Mouse (Mus musculus): ENCODE data around the gene Preb. TPM values are rescaled to one million over a fixed set of nuclear protein-coding genes. Genes with fewer than 3 reads are reported as not detected.

Gene Preb
- polyA plus RNA-seq, 1 experiment = 78.2 TPM

DNA sequence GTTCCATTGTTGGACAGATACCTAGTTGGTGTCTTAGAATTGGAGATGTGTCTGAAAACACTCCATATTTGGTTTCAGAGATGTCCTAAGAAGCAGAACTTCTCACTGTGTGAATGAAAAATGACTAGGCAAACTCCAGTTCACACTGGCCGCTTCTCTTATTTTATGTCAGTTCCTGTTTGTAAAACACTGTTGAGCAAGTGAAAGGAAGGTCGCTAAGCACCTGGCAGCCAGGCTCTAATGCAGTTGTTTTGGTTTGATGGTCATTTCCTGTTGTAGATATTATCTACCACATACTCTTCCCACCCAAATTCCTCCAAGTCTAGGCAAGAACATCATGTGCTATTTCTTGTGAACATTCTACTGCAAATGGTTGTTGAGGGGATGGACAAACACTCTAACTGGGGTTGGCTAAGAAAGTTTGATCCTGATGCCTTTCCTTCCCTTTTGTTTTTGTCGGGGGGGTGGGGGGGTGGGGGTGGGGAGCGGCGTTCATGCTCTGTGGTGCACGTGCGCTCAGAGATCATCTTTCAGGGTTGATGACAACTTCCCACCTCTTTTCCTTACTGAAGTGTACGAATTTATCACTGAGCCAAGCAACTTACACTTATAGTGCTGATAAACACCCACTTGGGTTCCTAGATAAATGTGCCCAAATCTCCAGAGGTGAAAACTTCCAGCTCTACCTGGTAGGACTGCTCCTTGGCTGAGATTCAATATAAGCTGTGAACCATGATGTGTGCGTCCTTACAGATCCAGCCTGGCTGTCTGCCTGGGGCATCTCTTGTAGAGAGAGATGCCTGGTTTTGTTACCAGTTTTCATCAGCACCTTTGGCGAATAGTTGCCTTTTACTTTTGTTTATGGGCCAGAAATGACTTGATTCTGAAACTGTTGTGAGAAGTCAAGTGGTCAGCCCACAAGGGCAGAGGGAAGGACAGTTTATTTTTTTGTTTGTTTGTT is 1.7 kb upstream of the Preb start:
- TF ChIP-seq GATA1 (IDR thresholded peaks at IDR 0.05; ENCODE audit: low read length) = no peak

GRCm38 (mm10) chr5:30960814-30961213 is 653 bp upstream of the Preb start:
- TF ChIP-seq GATA1 (IDR thresholded peaks at IDR 0.05; ENCODE audit: low read length) = no peak

- no peak for TF ChIP-seq GATA1 (IDR thresholded peaks at IDR 0.05; ENCODE audit: low read length)
Observed at GRCm38 (mm10) chr5:30959198-30959854, 835 bp downstream of the Preb start.

DNA sequence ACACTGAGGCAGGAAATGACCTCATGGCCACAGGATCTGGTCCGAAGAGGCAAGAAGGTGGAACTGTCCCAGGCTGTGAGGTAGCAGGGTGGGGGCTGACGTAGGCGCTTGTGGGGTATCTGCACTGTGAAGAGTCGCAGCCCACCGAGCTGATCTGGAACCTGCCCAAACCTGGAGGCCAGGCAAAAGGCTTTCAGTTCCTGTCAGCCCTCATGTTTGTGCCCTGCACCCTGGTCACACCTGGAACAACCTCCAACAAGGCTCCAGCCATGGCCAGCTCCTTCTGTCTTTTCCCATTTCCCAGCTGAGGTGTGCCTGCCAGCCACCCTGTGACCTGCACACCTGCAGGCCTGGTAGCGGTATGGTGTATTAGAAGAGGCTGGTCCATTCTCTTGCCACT is 2.3 kb downstream of the Preb start:
- no peak for TF ChIP-seq GATA1 (IDR thresholded peaks at IDR 0.05; ENCODE audit: low read length)

DNA sequence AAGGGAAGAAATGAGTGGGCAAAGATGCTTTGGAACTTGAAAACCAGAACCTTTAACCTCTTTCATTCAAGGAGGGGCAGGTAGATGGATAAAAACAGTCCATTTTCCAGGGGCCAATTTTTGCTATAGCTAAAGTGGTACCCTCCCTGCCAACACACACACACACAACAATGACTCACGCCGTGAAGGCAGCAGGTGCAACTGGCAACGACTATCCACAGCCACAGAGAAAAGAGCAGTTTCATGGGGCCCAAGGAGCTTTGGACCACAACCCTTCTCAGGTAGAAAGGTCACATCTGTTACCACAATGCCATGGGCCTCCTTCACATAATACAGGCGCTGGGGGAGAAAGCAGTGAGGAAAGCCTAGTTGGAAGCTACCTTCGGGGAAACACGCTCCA is 4.4 kb downstream of the Preb start:
- TF ChIP-seq GATA1 (IDR thresholded peaks at IDR 0.05; ENCODE audit: low read length) = no peak

DNA sequence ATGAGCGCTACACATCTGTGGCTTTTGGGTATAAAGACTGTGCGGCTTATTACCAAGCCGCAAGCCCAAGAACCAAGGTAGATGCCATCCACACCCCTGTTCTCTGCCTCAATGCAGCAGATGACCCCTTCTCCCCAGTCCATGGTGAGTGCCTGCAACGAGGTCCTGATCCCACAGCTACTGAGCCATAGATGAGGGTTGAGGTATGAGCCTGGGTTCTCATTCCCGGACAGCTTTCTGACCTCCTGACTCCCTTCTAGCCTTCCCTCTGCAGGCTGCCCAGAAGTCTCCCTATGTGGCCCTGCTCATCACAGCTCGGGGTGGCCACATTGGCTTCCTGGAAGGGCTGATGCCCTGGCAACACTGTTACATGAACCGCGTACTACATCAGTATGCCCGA is 5.6 kb downstream of the Preb start:
- no peak for TF ChIP-seq GATA1 (IDR thresholded peaks at IDR 0.05; ENCODE audit: low read length)

GRCm38 (mm10) chr5:30954065-30954464 is 6.1 kb downstream of the Preb start:
- no peak for TF ChIP-seq GATA1 (IDR thresholded peaks at IDR 0.05; ENCODE audit: low read length)

DNA sequence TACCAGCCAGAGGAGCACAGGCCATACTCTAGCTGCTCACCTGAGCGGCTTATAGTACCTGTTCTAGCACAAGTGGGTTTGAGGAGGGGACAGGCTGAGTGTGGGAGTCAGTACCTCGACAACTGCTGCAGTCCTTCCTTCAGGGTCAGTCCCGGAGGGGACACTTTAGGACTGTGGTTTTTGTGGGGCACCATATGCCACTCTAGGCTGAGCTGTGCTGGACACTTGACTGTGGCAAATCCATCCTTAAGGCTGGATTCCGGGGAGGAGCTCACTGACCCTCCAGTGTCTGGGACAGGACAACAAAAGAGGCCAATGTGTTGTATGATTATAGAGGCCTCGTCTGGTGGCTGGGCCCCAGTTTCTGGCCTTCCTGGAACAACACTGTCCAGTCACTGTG is 7.6 kb downstream of the Preb start:
- no peak for TF ChIP-seq GATA1 (IDR thresholded peaks at IDR 0.05; ENCODE audit: low read length)

GRCm38 (mm10) chr5:30951706-30952105 is 8.5 kb downstream of the Preb start:
- no peak for TF ChIP-seq GATA1 (IDR thresholded peaks at IDR 0.05; ENCODE audit: low read length)

GRCm38 (mm10) chr5:30950922-30951321 is 9.2 kb downstream of the Preb start:
- no peak for TF ChIP-seq GATA1 (IDR thresholded peaks at IDR 0.05; ENCODE audit: low read length)

DNA sequence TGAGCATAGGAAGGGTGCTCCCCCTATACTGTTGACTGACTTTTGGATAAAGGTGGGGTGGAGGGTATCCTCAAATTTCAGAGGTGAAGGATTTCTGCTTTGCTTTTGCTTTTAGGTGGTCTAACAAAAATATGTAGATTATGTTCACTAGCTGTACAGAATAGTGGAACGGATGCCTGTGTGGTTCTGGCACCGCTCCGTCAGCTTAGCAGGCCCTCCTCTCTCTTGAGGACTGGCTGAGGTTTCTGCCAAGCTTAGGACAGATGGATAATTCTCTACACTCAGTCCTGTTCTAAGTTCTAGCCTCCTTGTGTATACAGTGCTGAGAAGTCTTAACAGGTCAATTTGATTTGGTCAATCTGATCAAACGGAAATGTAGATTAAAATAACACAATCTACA is 9.7 kb downstream of the Preb start:
- no peak for TF ChIP-seq GATA1 (IDR thresholded peaks at IDR 0.05; ENCODE audit: low read length)

DNA sequence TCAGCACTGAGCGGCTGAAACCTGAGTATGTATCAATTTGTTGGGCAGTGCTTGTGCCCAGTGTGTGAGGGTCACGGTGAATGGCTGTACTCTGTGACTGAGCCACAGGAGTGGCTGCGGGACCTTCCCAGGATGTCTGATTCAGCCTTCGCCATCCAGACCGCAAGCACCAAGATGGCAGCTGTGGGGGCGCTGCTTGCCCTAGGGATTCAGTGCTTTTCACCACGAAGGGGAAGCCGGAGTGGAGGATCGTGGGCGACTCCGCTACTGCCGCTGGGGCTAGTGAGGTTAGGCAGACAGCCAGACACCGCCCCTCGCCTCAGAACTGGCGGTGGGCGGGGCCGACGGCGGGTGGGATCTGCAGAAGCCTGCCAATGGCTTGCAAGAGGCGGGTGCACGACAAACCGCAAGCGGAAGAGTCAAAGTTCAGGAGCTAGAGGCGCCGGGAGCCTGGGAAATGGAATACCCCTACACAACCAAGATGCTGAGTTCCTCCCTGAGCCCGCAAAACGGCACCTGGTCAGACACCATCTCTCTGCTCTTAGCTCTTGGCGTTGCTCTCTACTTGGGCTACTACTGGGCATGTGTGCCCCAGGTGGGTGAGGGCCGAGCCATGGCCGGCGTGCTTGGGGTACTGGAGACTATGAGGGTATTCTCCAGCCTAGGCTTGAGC is 10.4 kb downstream of the Preb start:
- no peak for TF ChIP-seq GATA1 (IDR thresholded peaks at IDR 0.05; ENCODE audit: low read length)

GRCm38 (mm10) chr5:30948620-30949019 is 11.5 kb downstream of the Preb start:
- TF ChIP-seq GATA1 (IDR thresholded peaks at IDR 0.05; ENCODE audit: low read length) = no peak

DNA sequence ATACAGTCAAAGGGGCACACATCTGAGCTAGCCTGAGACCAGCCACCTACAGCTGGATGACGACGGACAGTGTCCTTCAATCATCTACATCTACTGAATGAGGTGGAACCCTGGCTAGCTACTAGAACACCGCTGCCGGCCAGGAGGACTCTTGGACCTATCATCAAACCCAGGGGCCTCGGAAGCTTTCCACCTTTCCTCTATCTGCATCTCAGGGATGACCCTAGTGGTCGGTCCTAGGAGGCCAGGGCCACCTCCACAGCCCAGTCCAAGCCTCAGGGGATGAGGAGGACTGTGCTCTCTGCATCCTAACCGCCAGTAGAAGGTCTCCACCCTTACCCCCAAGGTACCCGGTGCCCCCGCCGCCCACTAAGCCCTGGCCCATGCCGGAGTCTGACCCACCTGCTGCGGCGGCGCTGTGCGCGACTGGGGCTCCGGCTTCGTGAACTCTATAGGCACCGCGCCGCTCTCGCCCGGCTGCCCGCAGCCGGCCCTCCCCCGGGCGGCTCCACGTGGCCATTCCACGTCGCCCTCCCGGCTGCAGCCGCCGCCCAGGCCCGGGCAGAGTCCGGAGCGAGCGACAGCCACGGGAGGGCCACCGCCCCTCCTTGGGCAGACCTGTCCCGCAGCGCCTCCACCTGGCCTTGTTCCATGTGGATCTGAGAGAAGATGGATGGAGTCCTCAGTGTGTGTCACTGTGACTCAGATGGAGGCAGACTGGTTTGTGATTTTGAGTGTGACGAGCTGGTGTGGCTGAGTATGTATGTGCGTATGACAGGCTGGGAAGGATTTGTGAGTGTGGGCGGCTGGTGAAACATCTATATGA is 15.0 kb downstream of the Preb start, which contains the start of gene Cgref1:
TSS of gene Cgref1 (minus strand) at position 636 of the 826 bp plus-strand sequence.
- no peak for TF ChIP-seq GATA1 (IDR thresholded peaks at IDR 0.05; ENCODE audit: low read length)

DNA sequence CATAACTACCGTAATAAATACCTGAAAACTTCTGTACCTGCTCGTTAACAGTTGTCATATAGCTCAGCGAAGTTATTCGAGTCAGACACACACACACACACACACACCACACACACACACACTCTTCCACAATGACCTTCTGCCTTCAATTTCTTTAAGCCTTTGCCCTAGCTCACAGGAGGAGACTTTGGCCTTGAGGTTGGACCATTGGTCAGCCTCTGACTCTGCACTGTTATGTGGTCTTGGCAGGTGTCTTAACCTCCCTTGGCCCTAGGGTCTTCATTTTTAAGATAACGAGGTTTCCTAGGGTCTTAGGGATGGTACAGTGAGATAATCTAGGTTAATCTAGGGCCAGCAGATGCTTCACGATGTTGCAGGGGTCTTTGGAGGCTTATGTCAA is 15.8 kb downstream of the Preb start:
- TF ChIP-seq GATA1 (IDR thresholded peaks at IDR 0.05; ENCODE audit: low read length) = no peak
